ENCODE assay signal across 27 mouse cellular contexts in genomic region chr11:96421074-96421473, GRCm38 (mm10). TPM values are rescaled to one million over a fixed set of nuclear protein-coding genes. Genes with fewer than 3 reads are reported as not detected.
DNase-seq lines count a peak whose midpoint lies in the region; ATAC-seq and TF ChIP-seq lines count a peak whose summit lies in the region.
"Had no signal": no experiment of that assay in that cellular context is flagged by ENCODE, and none has a peak within 500 bp of the region (broad histone marks: within the 10 kb centered on the region; RNA-seq: fewer than 3 reads in every experiment).

No protein-coding gene starts in this region.

- H3K4me3 ChIP-seq in heart, embryonic 10.5 days = no peak overlapping the region
- no peak overlapping the region for H3K4me3 ChIP-seq in kidney, postnatal 0 days (replicated peaks; ENCODE audit: low read depth, low read length)
- H3K4me3 ChIP-seq in intestine, embryonic 16.5 days (ENCODE audit: low read length) = no peak overlapping the region
- H3K4me3 ChIP-seq in stomach, embryonic 15.5 days (replicated peaks) = no peak overlapping the region
- H3K4me3 ChIP-seq: embryonic facial prominence, embryonic 13.5 days; left cerebral cortex, adult 2 months; megakaryocyte, embryonic 14.5 days had no signal

- no peak for ATAC-seq in kidney, postnatal 0 days (replicated peaks; ENCODE audit: low FRiP score, low read depth)
- ATAC-seq in intestine, embryonic 16.5 days = peak; percentile 56
- ATAC-seq in stomach, embryonic 15.5 days (ENCODE audit: insufficient read depth, low FRiP score, low read depth) = 0 out of 2 replicates have a peak, but pooled peaks have one; percentile 22
- ATAC-seq: forebrain, postnatal 0 days; midbrain, embryonic 16.5 days had no signal

- intact Hi-C loops in heart, postnatal 36 days (cut with DNase I) = no loop called here

- H3K4me1 ChIP-seq in heart, embryonic 10.5 days = peaks cover 15% of the 10 kb centered on the region
- peaks cover 12% of the 10 kb centered on the region; the same call in 1 of the 2 replicates for H3K4me1 ChIP-seq in kidney, postnatal 0 days (replicated peaks; ENCODE audit: insufficient read depth, low read length)
- peaks cover 3% of the 10 kb centered on the region; the same call in 1 of the 2 replicates for H3K4me1 ChIP-seq in intestine, embryonic 16.5 days (ENCODE audit: control insufficient read depth, insufficient read depth, low read length)
- H3K4me1 ChIP-seq in stomach, embryonic 15.5 days = peaks cover 10% of the 10 kb centered on the region
- H3K4me1 ChIP-seq: megakaryocyte, embryonic 14.5 days had no signal

- WGBS in heart, embryonic 10.5 days = 27% methylated on average over 5 of the region's 5 CpGs
- 21% methylated on average over 5 of the region's 5 CpGs for WGBS in kidney, postnatal 0 days
- 38% methylated on average over 5 of the region's 5 CpGs for WGBS in intestine, embryonic 16.5 days
- 22% methylated on average over 5 of the region's 5 CpGs for WGBS in stomach, embryonic 15.5 days

- no peaks in the 10 kb centered on the region for H3K36me3 ChIP-seq in heart, embryonic 10.5 days
- no peaks in the 10 kb centered on the region for H3K36me3 ChIP-seq in kidney, postnatal 0 days (ENCODE audit: insufficient read depth, low read length)
- no peaks in the 10 kb centered on the region for H3K36me3 ChIP-seq in intestine, embryonic 16.5 days (ENCODE audit: control insufficient read depth, insufficient read depth, low read length)
- H3K36me3 ChIP-seq in stomach, embryonic 15.5 days = no peaks in the 10 kb centered on the region
- H3K36me3 ChIP-seq: embryonic facial prominence, embryonic 13.5 days had no signal

- peak overlapping the region; percentile 2; the same call in 1 of the 2 replicates for H3K4me2 ChIP-seq in kidney, postnatal 0 days (ENCODE audit: low read length)
- H3K4me2 ChIP-seq in intestine, embryonic 16.5 days (ENCODE audit: low read depth, low read length) = no peak overlapping the region
- H3K4me2 ChIP-seq in stomach, embryonic 15.5 days = 0 out of 2 replicates have a peak overlapping the region, but pooled peaks have one; percentile 8
- H3K4me2 ChIP-seq: embryonic facial prominence, embryonic 13.5 days; hindbrain, embryonic 14.5 days had no signal

- no peak for TF ChIP-seq CTCF in kidney, postnatal 0 days (IDR thresholded peaks at IDR 0.05; ENCODE audit: low read depth)

- H3K9ac ChIP-seq in kidney, postnatal 0 days (ENCODE audit: low read depth, low read length) = no peak overlapping the region
- H3K9ac ChIP-seq in intestine, embryonic 16.5 days (ENCODE audit: low read depth, low read length) = 0 out of 2 replicates have a peak overlapping the region, but pooled peaks have one; percentile 24
- no peak overlapping the region for H3K9ac ChIP-seq in stomach, embryonic 15.5 days
- H3K9ac ChIP-seq: embryonic facial prominence, embryonic 13.5 days; forebrain, postnatal 0 days; hindbrain, embryonic 14.5 days had no signal

- DNase-seq in heart, embryonic 10.5 days (ENCODE audit: low spot score) = no peak
- no peak for DNase-seq in heart, postnatal 36 days
- no peak for DNase-seq in kidney, postnatal 0 days (ENCODE audit: low spot score)
- no peak for DNase-seq in kidney, adult 9 months
- DNase-seq in adrenal gland, adult 2 months = no peak
- DNase-seq in spleen, postnatal 10 days (ENCODE audit: low spot score in 2 of 2) = no peak
- DNase-seq: adrenal gland, postnatal 10 days; cerebellum, adult 18-20 months; forebrain, postnatal 0 days; kidney, adult 18-20 months; lung, postnatal 14 days; spleen, adult 18-20 months; thymus, postnatal 36 days had no signal

- no peaks in the 10 kb centered on the region for H3K9me3 ChIP-seq in heart, embryonic 10.5 days
- H3K9me3 ChIP-seq in kidney, postnatal 0 days (replicated peaks; ENCODE audit: low read length) = no peaks in the 10 kb centered on the region
- no peaks in the 10 kb centered on the region for H3K9me3 ChIP-seq in intestine, embryonic 16.5 days (ENCODE audit: control insufficient read depth, low read length)
- H3K9me3 ChIP-seq in stomach, embryonic 15.5 days = no peaks in the 10 kb centered on the region
- H3K9me3 ChIP-seq: embryonic facial prominence, embryonic 13.5 days had no signal

- H3K27ac ChIP-seq in heart, embryonic 10.5 days = peak overlapping the region; percentile 36
- peak overlapping the region; percentile 50 for H3K27ac ChIP-seq in kidney, postnatal 0 days
- H3K27ac ChIP-seq in intestine, embryonic 16.5 days (ENCODE audit: low read length) = peak overlapping the region; percentile 6; the same call in 1 of the 2 replicates
- H3K27ac ChIP-seq in stomach, embryonic 15.5 days = peak overlapping the region; percentile 61; the same call in 1 of the 2 replicates
- H3K27ac ChIP-seq: embryonic facial prominence, embryonic 13.5 days; hindbrain, embryonic 14.5 days; left cerebral cortex, adult 2 months had no signal

- peaks cover 42% of the 10 kb centered on the region for H3K27me3 ChIP-seq in heart, embryonic 10.5 days (ENCODE audit: insufficient read depth, poor library complexity, severe bottlenecking)
- H3K27me3 ChIP-seq in kidney, postnatal 0 days (ENCODE audit: insufficient read depth, low read length) = no peaks in the 10 kb centered on the region
- no peaks in the 10 kb centered on the region for H3K27me3 ChIP-seq in intestine, embryonic 16.5 days (replicated peaks; ENCODE audit: control insufficient read depth, insufficient read depth, low read length)
- no peaks in the 10 kb centered on the region for H3K27me3 ChIP-seq in stomach, embryonic 15.5 days (replicated peaks)

RNA-seq across cellular contexts. Expression of gene Skap1, which starts 43.3 kb away (rescaled TPM):
- polyA plus RNA-seq in heart, embryonic 10.5 days (2016; fragmentation: Nextera tagmentation; extraction: Ambion mirVana) = 0.30 and 0.69 TPM in 2 replicates
- total RNA-seq in heart, postnatal 36 days (2021) = under 1 TPM in 1 of 2 experiments, not detected in 1; 0.30 TPM
- 7.6 and 8.7 TPM in 2 replicates for polyA plus RNA-seq in kidney, postnatal 0 days (2015; fragmentation: Nextera tagmentation; extraction: Ambion mirVana)
- 0.67 and 0.88 TPM in 2 replicates for polyA plus RNA-seq in intestine, embryonic 16.5 days (2015; fragmentation: Nextera tagmentation; extraction: Ambion mirVana)
- 1.1 TPM in 2 replicates for polyA plus RNA-seq in stomach, embryonic 15.5 days (2015; fragmentation: Nextera tagmentation; extraction: Ambion mirVana)
- total RNA-seq in adrenal gland, adult 2 months (2021) = 1 to 10 TPM; 5.5 to 6.5 TPM
- polyA plus RNA-seq in adrenal gland, adult 2 months (2012; rRNA removed) = 2.9 and 3.3 TPM in 2 replicates
- total RNA-seq: gastrocnemius, adult 18-20 months; MEL had no signal

RNA-seq across cellular contexts. Expression of gene Hoxb1, which starts 55.5 kb away (rescaled TPM):
- polyA plus RNA-seq in heart, embryonic 10.5 days (2016; fragmentation: Nextera tagmentation; extraction: Ambion mirVana) = 0.20 and 3.3 TPM in 2 replicates
- not detected for total RNA-seq in heart, postnatal 36 days (2021)
- polyA plus RNA-seq in kidney, postnatal 0 days (2015; fragmentation: Nextera tagmentation; extraction: Ambion mirVana) = 0.13 and 0.37 TPM in 2 replicates
- not detected in 2 replicates for polyA plus RNA-seq in intestine, embryonic 16.5 days (2015; fragmentation: Nextera tagmentation; extraction: Ambion mirVana)
- 0.10 TPM in 1 of 2 replicates, not detected in the other for polyA plus RNA-seq in stomach, embryonic 15.5 days (2015; fragmentation: Nextera tagmentation; extraction: Ambion mirVana)
- not detected for total RNA-seq in adrenal gland, adult 2 months (2021)
- not detected in 2 replicates for polyA plus RNA-seq in adrenal gland, adult 2 months (2012; rRNA removed)
- total RNA-seq: adrenal gland, postnatal 10 days; forebrain, postnatal 0 days; gastrocnemius, adult 18-20 months; granulocyte monocyte progenitor cell, adult 5-6 weeks; layer of hippocampus, adult 8-10 months; left cerebral cortex, adult 2 months; liver, adult 2 months; MEL had no signal
- polyA plus RNA-seq: cortical plate, adult 2 months; embryonic facial prominence, embryonic 13.5 days; forebrain, postnatal 0 days; heart, postnatal 0 days; liver, adult 2 months; midbrain, embryonic 16.5 days had no signal

Comparison
In these comparisons a context has a peak if more than half of its experiments do, and no peak if none do; other contexts are left out.
1. H3K27ac ChIP-seq: peak in every context shown above with its lines; median percentile 61 in stomach, embryonic 15.5 days; 50 in kidney, postnatal 0 days; 36 in heart, embryonic 10.5 days; 6 in intestine, embryonic 16.5 days.